Mouse (Mus musculus): ENCODE measurements around the gene Ccdc151. TPM values are rescaled to one million over a fixed set of nuclear protein-coding genes. Genes with fewer than 3 reads are reported as not detected.

The Ccdc151 gene
- polyA plus RNA-seq, 1 experiment from 2014 or later, result 1.2 TPM

- Histone ChIP-seq H3K4me1 (peaks cover 33% of the 10 kb centered on the region), H3K9me3 (no peaks in the 10 kb centered on the region), H3K4me2 (peak within 1 kb of the TSS; percentile 84), H3K9ac (peak within 1 kb of the TSS; percentile 61), H3K27me3 (peaks cover 64% of the 10 kb centered on the region), H3K27ac (no peak within 1 kb of the TSS), H3K4me3 (peak within 1 kb of the TSS; percentile 49), H3K36me3 (no peaks in the 10 kb centered on the region)
- 20% methylated on average over 8 of the region's 8 CpGs for WGBS
- ATAC-seq (ENCODE audit: insufficient number of reproducible peaks, insufficient read depth, low FRiP score, low TSS enrichment, low read depth), result no peak
These were observed 39.0 kb downstream of the Ccdc151 start, which contains the start of gene Epor for GRCm38 (mm10) chr9:21963417-21963816. Gene Epor, minus strand, starts transcription at chr9:21963506.

- Histone ChIP-seq H3K27ac (no peak overlapping the region), H3K4me1 (peaks cover 33% of the 10 kb centered on the region), H3K9ac (peak overlapping the region; percentile 61), H3K36me3 (peaks cover 4% of the 10 kb centered on the region; the same call in 1 of the 2 replicates), H3K9me3 (no peaks in the 10 kb centered on the region), H3K27me3 (peaks cover 59% of the 10 kb centered on the region), H3K4me3 (peak overlapping the region; percentile 49), H3K4me2 (peak overlapping the region; percentile 84)
- ATAC-seq (ENCODE audit: insufficient number of reproducible peaks, insufficient read depth, low FRiP score, low TSS enrichment, low read depth), result peak; percentile 77
- 2% methylated on average over 34 of the region's 34 CpGs for WGBS
These were observed 39.9 kb downstream of the Ccdc151 start for GRCm38 (mm10) chr9:21962416-21963059.

DNA sequence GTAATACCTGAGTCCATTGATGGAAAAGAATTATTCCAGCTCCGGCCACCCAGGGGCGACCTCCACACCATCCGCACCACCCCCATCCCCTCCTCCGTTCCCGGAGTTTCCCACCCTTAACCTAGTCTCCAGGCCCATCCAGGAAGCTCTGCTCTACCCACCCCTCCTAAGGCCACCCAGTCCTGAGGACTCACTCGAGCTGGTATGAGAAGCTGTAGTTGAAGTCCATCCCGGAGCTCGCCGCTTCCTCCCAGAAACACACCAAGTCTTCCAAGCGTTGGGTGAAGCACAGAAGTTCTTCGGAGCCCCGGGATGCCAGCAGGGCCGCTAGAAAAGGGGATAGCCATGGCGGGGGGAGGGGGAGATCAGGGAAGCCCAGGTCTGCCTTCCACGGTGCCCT lies 40.4 kb downstream of the Ccdc151 start:
- no peak for ATAC-seq (ENCODE audit: insufficient number of reproducible peaks, insufficient read depth, low FRiP score, low TSS enrichment, low read depth)
- H3K9me3 ChIP-seq, result no peaks in the 10 kb centered on the region
- H3K9ac ChIP-seq, result peak overlapping the region; percentile 61
- peaks cover 33% of the 10 kb centered on the region for H3K4me1 ChIP-seq
- peak overlapping the region; percentile 84 for H3K4me2 ChIP-seq
- WGBS, result under 1% methylated on average over 15 of the region's 15 CpGs
- H3K27me3 ChIP-seq, result peaks cover 59% of the 10 kb centered on the region
- peaks cover 7% of the 10 kb centered on the region; the same call in 1 of the 2 replicates for H3K36me3 ChIP-seq
- H3K4me3 ChIP-seq, result peak overlapping the region; percentile 49
- no peak overlapping the region for H3K27ac ChIP-seq

- ATAC-seq (ENCODE audit: insufficient number of reproducible peaks, insufficient read depth, low FRiP score, low TSS enrichment, low read depth), result no peak
- Histone ChIP-seq H3K4me1 (peaks cover 36% of the 10 kb centered on the region), H3K4me2 (peak overlapping the region; percentile 84), H3K4me3 (peak overlapping the region; percentile 49), H3K9ac (peak overlapping the region; percentile 61), H3K9me3 (no peaks in the 10 kb centered on the region), H3K27ac (no peak overlapping the region), H3K36me3 (peaks cover 7% of the 10 kb centered on the region; the same call in 1 of the 2 replicates), H3K27me3 (peaks cover 59% of the 10 kb centered on the region)
- whole genome bisulfite sequencing, result 1% methylated on average over 35 of the region's 35 CpGs
These were observed 41.0 kb downstream of the Ccdc151 start for GRCm38 (mm10) chr9:21961366-21961980.

GRCm38 (mm10) chr9:21960558-21961208 lies 41.8 kb downstream of the Ccdc151 start:
- H3K4me2 ChIP-seq, result peak overlapping the region; percentile 84
- peaks cover 39% of the 10 kb centered on the region for H3K4me1 ChIP-seq
- 0 out of 2 replicates have a peak overlapping the region, but pooled peaks have one; percentile 1 for H3K4me3 ChIP-seq
- H3K9me3 ChIP-seq, result no peaks in the 10 kb centered on the region
- H3K27me3 ChIP-seq, result peaks cover 59% of the 10 kb centered on the region
- no peak overlapping the region for H3K9ac ChIP-seq
- no peak overlapping the region for H3K27ac ChIP-seq
- peaks cover 7% of the 10 kb centered on the region; the same call in 1 of the 2 replicates for H3K36me3 ChIP-seq
- ATAC-seq (ENCODE audit: insufficient number of reproducible peaks, insufficient read depth, low FRiP score, low TSS enrichment, low read depth), result no peak
- 12% methylated on average over 26 of the region's 26 CpGs for WGBS

- H3K27ac ChIP-seq, result no peak overlapping the region
- 49% methylated on average over 9 of the region's 9 CpGs for WGBS
- H3K9ac ChIP-seq, result no peak overlapping the region
- no peak for ATAC-seq (ENCODE audit: insufficient number of reproducible peaks, insufficient read depth, low FRiP score, low TSS enrichment, low read depth)
- H3K4me1 ChIP-seq, result peaks cover 39% of the 10 kb centered on the region
- H3K27me3 ChIP-seq, result peaks cover 59% of the 10 kb centered on the region
- H3K4me2 ChIP-seq, result peak overlapping the region; percentile 84; the same call in 1 of the 2 replicates
- no peaks in the 10 kb centered on the region for H3K9me3 ChIP-seq
- peaks cover 7% of the 10 kb centered on the region; the same call in 1 of the 2 replicates for H3K36me3 ChIP-seq
- no peak overlapping the region for H3K4me3 ChIP-seq
These were observed 42.3 kb downstream of the Ccdc151 start for GRCm38 (mm10) chr9:21960135-21960534.

GRCm38 (mm10) chr9:21959244-21959643 lies 43.2 kb downstream of the Ccdc151 start:
- H3K4me1 ChIP-seq, result peaks cover 39% of the 10 kb centered on the region
- no peak overlapping the region for H3K4me3 ChIP-seq
- H3K4me2 ChIP-seq, result no peak overlapping the region
- H3K9ac ChIP-seq, result no peak overlapping the region
- WGBS, result 81% methylated on average over 7 of the region's 7 CpGs
- H3K9me3 ChIP-seq, result no peaks in the 10 kb centered on the region
- no peak overlapping the region for H3K27ac ChIP-seq
- no peak for ATAC-seq (ENCODE audit: insufficient number of reproducible peaks, insufficient read depth, low FRiP score, low TSS enrichment, low read depth)
- peaks cover 55% of the 10 kb centered on the region for H3K27me3 ChIP-seq
- peaks cover 7% of the 10 kb centered on the region; the same call in 1 of the 2 replicates for H3K36me3 ChIP-seq

DNA sequence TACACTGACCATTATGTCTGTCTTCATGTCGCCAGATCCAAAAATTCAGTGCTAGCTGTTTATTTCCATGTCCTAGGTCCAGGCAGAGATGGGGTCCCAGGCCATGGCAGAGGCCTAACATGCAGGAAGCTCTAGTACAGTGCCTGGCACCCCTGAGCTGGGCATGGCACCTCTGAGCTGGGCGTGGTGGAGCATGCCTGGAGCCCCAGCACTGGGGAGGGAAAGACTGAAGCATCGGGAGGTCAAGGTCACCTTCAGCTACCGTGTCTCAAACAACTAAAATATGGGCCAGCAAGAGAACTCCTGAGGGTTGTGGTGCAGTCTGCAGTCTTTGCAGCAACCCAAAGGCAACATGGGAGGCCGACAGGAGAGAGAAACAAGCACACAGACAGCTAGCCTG lies 44.1 kb downstream of the Ccdc151 start:
- Histone ChIP-seq H3K9me3 (no peaks in the 10 kb centered on the region), H3K36me3 (peaks cover 7% of the 10 kb centered on the region; the same call in 1 of the 2 replicates), H3K4me3 (no peak overlapping the region), H3K27me3 (peaks cover 46% of the 10 kb centered on the region), H3K4me1 (peaks cover 36% of the 10 kb centered on the region), H3K27ac (no peak overlapping the region), H3K9ac (no peak overlapping the region), H3K4me2 (no peak overlapping the region)
- WGBS, result 76% methylated on average over 5 of the region's 5 CpGs
- no peak for ATAC-seq (ENCODE audit: insufficient number of reproducible peaks, insufficient read depth, low FRiP score, low TSS enrichment, low read depth)

DNA sequence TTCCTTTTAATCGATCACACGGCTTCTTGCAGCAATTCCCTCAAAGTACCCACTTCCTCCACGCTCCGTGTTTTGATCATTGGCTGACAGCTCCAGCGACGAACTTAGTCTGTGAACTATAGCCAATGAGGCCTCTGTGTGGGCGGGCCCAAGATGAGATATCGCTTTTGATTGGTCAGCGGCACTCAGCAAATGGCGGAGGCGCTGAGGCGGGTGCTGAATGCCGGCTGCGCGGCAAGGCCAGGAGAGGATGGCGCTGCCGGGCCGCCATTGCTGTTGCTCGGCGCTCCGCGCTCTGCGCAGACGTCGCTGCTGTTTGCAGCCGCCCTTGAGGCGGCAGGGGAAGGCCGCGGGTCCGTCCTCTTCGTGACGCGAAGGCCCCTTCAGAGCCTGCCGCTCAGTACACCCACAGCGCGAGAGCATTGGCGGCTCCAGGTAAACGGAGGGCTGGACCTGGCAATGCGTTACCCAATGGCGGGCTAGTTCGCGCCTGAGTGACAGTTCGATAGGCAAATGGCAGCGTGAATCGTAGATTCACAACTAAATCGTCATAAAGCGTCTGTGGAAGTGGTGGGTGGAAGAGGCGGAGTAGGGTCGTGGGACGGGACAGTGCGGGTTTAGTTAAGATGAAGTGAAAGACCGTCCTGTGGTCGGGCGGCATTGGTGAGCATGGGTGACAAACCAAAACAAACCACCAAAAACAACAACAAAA lies 46.7 kb downstream of the Ccdc151 start, which contains the start of gene Swsap1:
TSS of gene Swsap1 (plus strand) at position 186 of the 712 bp plus-strand sequence.
- WGBS, result under 1% methylated on average over 53 of the region's 54 CpGs
- Histone ChIP-seq H3K4me3 (peak within 1 kb of the TSS; percentile 72), H3K27ac (peak within 1 kb of the TSS; percentile 91), H3K27me3 (peaks cover 20% of the 10 kb centered on the region), H3K9ac (peak within 1 kb of the TSS; percentile 82), H3K4me2 (peak within 1 kb of the TSS; percentile 71), H3K36me3 (peaks cover 7% of the 10 kb centered on the region; the same call in 1 of the 2 replicates), H3K4me1 (peaks cover 10% of the 10 kb centered on the region), H3K9me3 (no peaks in the 10 kb centered on the region)
- ATAC-seq (ENCODE audit: insufficient number of reproducible peaks, insufficient read depth, low FRiP score, low TSS enrichment, low read depth), result peak; percentile 98

GRCm38 (mm10) chr9:21955225-21955569 lies 47.2 kb downstream of the Ccdc151 start:
- WGBS, result 2% methylated on average over 18 of the region's 18 CpGs
- peaks cover 7% of the 10 kb centered on the region; the same call in 1 of the 2 replicates for H3K36me3 ChIP-seq
- H3K4me2 ChIP-seq, result peak overlapping the region; percentile 71
- peak overlapping the region; percentile 82 for H3K9ac ChIP-seq
- H3K27ac ChIP-seq, result peak overlapping the region; percentile 91
- peak overlapping the region; percentile 72 for H3K4me3 ChIP-seq
- H3K4me1 ChIP-seq, result peaks cover 6% of the 10 kb centered on the region
- ATAC-seq (ENCODE audit: insufficient number of reproducible peaks, insufficient read depth, low FRiP score, low TSS enrichment, low read depth), result no peak; the same call in 1 of the 2 replicates
- peaks cover 14% of the 10 kb centered on the region for H3K27me3 ChIP-seq
- no peaks in the 10 kb centered on the region for H3K9me3 ChIP-seq

- Histone ChIP-seq H3K4me2 (peak overlapping the region; percentile 71; the same call in 1 of the 2 replicates), H3K4me1 (peaks cover 6% of the 10 kb centered on the region), H3K27ac (no peak overlapping the region), H3K36me3 (peaks cover 7% of the 10 kb centered on the region; the same call in 1 of the 2 replicates), H3K9ac (no peak overlapping the region), H3K4me3 (no peak overlapping the region), H3K9me3 (no peaks in the 10 kb centered on the region), H3K27me3 (peaks cover 9% of the 10 kb centered on the region)
- ATAC-seq (ENCODE audit: insufficient number of reproducible peaks, insufficient read depth, low FRiP score, low TSS enrichment, low read depth), result no peak
- 80% methylated on average over 3 of the region's 3 CpGs for WGBS
These were observed 47.8 kb downstream of the Ccdc151 start for GRCm38 (mm10) chr9:21954635-21955034.
